Mouse (Mus musculus): ENCODE results near the gene Gsg1l.

Gene Gsg1l

GRCm38 (mm10) chr7:126031598-126032364 lies 50.4 kb downstream of the Gsg1l start:
- no peak for DNase-seq

- DNase-seq = no peak
Measured at GRCm38 (mm10) chr7:126027410-126027809, 54.8 kb downstream of the Gsg1l start.

GRCm38 (mm10) chr7:126026600-126026999 lies 55.6 kb downstream of the Gsg1l start:
- peak; percentile 4 for DNase-seq

GRCm38 (mm10) chr7:126019966-126020365 lies 62.2 kb downstream of the Gsg1l start:
- DNase-seq = no peak

GRCm38 (mm10) chr7:126019321-126019720 lies 62.9 kb downstream of the Gsg1l start:
- DNase-seq = no peak

- no peak for DNase-seq
Measured at GRCm38 (mm10) chr7:126017455-126017854, 64.8 kb downstream of the Gsg1l start.

- DNase-seq = no peak
Measured at GRCm38 (mm10) chr7:126012325-126013021, 69.7 kb downstream of the Gsg1l start.

GRCm38 (mm10) chr7:126008789-126009148 lies 73.4 kb downstream of the Gsg1l start:
- DNase-seq = no peak

- DNase-seq = no peak
Measured at GRCm38 (mm10) chr7:126008139-126008788, 73.9 kb downstream of the Gsg1l start.

GRCm38 (mm10) chr7:126007132-126007910 lies 74.9 kb downstream of the Gsg1l start:
- no peak for DNase-seq

- no peak for DNase-seq
Measured at GRCm38 (mm10) chr7:126005274-126005673, 76.9 kb downstream of the Gsg1l start.

GRCm38 (mm10) chr7:126001683-126002082 lies 80.5 kb downstream of the Gsg1l start:
- DNase-seq = no peak

- no peak for DNase-seq
Measured at GRCm38 (mm10) chr7:125999921-126000320, 82.3 kb downstream of the Gsg1l start.

GRCm38 (mm10) chr7:125996151-125996550 lies 86.1 kb downstream of the Gsg1l start:
- DNase-seq = no peak

GRCm38 (mm10) chr7:125992356-125992891 lies 89.8 kb downstream of the Gsg1l start:
- DNase-seq = no peak

- no peak for DNase-seq
Measured at GRCm38 (mm10) chr7:125991846-125992245, 90.4 kb downstream of the Gsg1l start.

GRCm38 (mm10) chr7:125989969-125990368 lies 92.2 kb downstream of the Gsg1l start:
- peak; percentile 43 for DNase-seq

GRCm38 (mm10) chr7:125989489-125989888 lies 92.7 kb downstream of the Gsg1l start:
- no peak for DNase-seq

- no peak for DNase-seq
Measured at GRCm38 (mm10) chr7:125988326-125988725, 93.9 kb downstream of the Gsg1l start.

GRCm38 (mm10) chr7:125987117-125987516 lies 95.1 kb downstream of the Gsg1l start:
- DNase-seq = no peak

- no peak for DNase-seq
Measured at GRCm38 (mm10) chr7:125985565-125985964, 96.6 kb downstream of the Gsg1l start.

GRCm38 (mm10) chr7:125983902-125984841 lies 98.0 kb downstream of the Gsg1l start:
- DNase-seq = no peak

Measured in kidney, adult 9 months (tissue).